Mouse (Mus musculus) yolk sac, embryonic 10.5 days (tissue): ENCODE data around the gene Spint4.

Experiments used
- DNase-seq: peaks from one replicate; pipeline ENCODE4 v3.0.0-alpha.2; 2017; ENCODE audit warnings: low spot score

Spint4 gene

DNA sequence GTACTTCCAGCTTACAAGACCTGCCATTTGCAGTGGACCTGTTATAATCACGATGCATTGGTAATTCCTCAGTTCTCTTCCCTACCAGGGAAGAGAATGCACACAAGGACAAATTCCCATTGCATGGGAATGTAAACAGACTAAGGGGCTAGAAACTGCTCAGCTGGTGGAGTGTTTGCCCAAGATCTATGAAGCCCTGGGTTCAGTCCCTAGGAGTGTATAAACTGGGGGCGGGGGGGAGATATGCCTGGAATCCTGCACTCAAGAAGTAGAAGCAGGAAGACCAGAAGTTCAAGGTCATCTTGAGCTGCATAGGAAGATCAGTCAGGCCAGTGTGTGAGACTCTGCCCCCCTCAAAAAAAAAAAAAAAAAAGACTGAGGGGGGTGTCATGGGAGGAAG is 35.0 kb downstream of the Spint4 start:
- DNase-seq, result peak; percentile 47

DNA sequence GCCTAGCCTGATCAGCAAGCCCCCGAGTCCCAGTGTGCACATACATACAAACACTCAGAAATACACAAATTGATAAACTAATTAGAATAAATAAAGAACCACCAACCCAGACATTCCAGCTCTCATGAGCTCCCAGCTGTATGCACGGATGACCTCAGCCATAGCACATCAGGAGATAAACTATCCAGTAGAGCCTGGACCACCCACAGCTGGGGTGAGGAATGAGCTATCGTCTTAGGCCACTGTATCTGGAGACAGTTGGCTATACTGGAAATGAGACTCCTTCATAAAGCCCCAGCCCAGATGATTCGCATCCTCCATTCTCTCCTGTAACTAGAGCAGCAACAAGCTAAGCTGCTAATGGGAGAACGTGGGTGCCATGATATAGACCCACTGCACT is 36.5 kb downstream of the Spint4 start:
- DNase-seq, result no peak

DNA sequence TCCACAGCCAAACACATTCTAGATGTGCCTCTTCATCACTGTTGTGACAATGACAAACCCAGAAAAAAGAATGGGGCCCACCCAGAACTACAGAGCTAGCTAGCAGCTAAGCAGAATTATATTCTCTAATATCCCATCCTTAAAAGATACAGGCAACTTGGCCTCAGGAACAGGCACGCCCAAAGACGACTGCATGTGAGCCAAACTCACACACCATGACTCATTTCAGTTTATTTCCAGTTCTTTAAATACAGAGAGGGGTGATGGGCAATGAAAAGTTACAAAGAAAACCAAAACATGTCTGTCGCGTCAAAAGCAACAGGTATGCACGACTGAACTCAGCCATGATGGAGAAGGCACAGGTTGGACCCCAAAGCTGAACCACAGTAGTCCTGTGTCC is 37.1 kb downstream of the Spint4 start:
- no peak for DNase-seq

DNA sequence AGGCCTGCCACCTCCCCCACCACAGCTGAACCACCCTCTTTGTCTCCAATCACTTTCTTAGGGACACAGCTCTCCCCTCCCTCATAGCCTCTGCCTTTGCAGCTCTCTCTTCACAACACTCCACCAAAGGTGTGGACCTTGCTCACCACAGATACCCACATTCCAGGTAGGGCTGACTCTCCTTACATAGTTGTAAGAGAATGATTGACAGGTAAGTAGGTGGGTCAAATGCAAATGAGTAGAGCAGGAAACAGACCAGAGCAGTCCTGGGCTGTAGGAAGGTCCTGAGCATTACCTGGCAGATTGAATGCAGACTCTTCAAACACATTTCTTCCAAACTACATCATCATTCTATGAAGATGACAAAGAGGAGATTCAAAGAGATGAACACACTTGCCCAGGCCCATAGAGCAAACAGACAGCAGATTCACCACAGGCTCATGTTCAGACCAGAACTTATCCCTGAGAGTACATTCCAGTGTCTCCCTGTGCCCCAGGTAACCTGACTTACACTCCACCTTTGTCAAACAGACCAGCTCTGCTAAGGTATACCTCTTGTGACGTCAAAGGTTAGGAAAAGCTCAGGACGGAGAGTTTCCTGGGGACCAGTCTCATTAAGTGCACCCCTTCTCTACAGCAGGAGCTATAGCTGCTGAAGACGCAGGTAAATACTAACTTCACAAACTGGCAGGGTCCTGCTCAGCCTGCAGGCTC is 39.2 kb downstream of the Spint4 start:
- DNase-seq, result peak; percentile 65

DNA sequence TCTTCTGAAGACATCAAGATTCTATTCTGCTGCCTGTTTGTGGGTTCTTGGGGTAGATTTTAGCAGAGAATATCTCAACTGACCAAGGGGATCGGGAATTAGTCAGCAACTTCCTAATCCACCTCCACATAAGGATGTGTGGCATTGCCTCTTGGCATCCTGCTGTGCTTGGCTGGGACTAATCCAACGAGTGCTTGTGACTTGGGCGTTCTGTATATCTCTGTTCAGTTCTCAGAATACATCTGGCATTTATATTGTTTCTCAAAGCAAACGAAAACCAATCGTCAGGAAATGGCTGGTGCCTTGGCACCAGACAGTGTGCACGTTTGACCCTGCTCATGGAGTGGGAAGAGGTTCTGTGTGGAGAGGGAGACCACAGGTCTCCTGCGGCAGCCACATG is 41.6 kb downstream of the Spint4 start:
- DNase-seq, result no peak

DNA sequence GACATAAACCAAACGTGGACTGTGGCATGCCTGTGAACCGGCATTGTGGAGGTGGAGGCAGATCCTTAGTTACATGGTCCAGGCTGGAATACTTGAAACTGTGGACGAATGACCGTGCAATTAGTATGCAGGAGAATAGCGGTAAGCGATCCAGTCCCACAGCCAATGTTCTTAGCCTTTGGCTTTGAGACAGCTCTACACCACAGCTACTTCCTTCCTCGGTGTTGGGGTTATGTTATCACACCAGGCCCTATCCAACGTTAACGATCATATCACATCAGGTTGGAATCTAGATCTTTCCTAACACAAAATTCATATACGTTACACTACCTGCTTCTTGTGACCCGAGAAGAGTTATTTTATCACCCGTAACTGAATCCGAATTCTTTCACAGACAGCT is 46.7 kb downstream of the Spint4 start:
- no peak for DNase-seq

DNA sequence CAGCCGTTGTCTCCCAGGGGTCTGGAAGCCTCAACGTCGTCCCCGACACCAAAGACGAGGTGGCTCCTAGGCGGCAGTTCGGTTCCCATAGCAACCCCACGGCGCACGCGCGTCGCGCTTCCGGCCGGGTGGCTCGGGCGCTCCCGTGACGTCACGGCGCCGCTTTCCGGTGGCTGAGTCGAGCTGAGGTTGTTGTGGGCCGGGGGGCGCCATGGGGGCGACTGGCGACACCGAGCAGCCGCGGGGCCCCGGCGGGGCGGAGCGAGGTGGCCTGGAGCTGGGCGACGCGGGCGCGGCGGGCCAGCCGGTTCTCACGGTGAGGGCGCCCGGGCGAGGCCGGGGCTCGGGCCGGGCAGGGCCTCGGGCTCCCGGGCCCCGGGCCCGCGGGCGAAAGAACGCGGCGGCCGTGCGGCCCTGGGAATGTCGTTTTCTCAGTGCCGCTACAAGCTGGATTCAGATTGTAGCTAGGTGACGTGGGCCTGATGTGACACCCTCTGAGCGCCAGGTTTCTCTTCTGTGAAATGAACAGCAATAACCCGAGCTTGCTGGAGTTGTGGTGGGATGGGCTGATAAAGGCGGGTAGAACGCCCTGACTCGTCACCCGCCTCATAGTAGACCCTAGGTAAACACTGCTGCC is 47.7 kb downstream of the Spint4 start, which contains the start of the genes Wfdc3 and Dnttip1:
Gene Wfdc3 (minus strand): TSS at position 89 of the 637 bp plus-strand sequence.
Gene Dnttip1 (plus strand): TSS at position 141 of the 637 bp plus-strand sequence.
- peak; percentile 90 for DNase-seq

DNA sequence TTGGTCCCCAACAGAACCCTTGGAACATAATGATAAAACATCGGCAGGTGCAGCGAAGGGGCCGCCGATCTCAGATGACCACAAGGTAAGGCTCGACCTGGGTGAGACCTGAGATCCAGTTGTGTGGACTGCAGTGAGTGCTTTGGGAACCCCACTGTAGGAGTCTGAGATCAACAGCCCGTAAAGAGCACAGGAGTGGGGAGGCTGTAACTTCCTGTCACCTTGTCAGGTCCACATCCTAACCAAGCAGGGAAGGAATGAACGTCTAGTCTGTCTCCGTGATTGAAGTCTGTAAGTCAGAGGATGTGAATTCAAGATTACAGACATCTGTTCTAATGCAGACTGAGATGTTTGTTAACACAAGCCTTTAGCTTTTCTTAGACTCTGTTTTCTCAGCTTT is 48.4 kb downstream of the Spint4 start:
- DNase-seq, result no peak

DNA sequence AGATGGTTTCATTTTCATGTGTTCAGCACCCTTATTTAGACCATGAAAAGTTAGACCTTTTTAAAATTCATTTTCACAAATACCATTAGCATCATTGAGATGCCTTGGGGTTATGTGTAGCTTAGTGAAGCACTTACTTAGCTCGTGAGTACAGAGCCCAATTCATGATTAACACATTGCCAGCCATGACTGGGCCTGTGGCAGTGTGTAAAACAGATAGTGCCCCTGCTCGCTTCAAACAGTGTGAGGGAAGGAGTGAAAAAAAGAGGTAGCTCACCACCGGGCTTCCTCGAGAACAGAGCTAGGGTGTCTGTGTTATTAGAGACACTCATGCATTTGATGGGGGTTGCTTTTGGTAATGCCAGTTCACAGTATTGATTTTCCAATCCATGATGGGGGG is 49.9 kb downstream of the Spint4 start:
- no peak for DNase-seq

DNA sequence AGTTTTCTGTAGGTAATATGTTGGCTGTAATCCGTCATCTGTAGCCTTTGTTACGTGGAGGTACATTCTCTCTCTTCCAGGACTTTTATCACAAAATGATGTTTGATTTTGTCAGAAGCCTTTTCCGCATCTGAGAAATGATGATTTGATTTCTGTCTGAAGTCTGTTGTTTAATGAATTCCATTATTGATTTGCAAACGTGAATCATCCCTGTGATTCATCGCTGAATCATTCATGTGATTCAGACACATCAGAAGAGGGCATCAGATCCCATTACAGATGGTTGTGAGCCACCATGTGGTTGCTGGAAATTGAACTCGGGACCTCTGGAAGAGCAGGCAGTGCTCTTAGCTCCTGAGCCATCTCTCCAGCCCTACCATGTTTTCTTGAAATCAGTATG is 50.7 kb downstream of the Spint4 start:
- no peak for DNase-seq
